Mouse (Mus musculus) lung, embryonic 16.5 days (tissue): Measurements from ENCODE around the gene Rilpl1. TPM values are rescaled to one million over a fixed set of nuclear protein-coding genes. Genes with fewer than 3 reads are reported as not detected.

Experiments used
- ATAC-seq: fragments of 200-750 bp; cut with Nextera tagmentation; 2 replicates; pipeline ENCODE4 v1.8.0; 2017; ENCODE audit warnings: low read depth, mild to moderate bottlenecking, moderate library complexity
- H3K27ac ChIP-seq: fragments of 300-500 bp; sonication (generic); 2 replicates; pipeline ENCODE4 v1.5.1; 2014; ENCODE audit warnings: mild to moderate bottlenecking, control low read depth, low read length
- H3K27me3 ChIP-seq: fragments of 300-500 bp; sonication (generic); 2 replicates; pipeline ENCODE4 v1.6.1; 2014; ENCODE audit warnings: low read depth, low read length, mixed read lengths; ENCODE audit not compliant: control insufficient read depth, insufficient read depth
- H3K36me3 ChIP-seq: fragments of 300-500 bp; sonication (generic); 2 replicates; pipeline ENCODE4 v1.6.1; 2014; ENCODE audit warnings: low read length; ENCODE audit not compliant: control insufficient read depth, insufficient read depth
- H3K4me1 ChIP-seq: fragments of 300-500 bp; sonication (generic); replicated peaks from 2 replicates; pipeline ENCODE4 v1.6.1; 2014; ENCODE audit warnings: low read length, mixed read lengths; ENCODE audit not compliant: control insufficient read depth, insufficient read depth
- H3K4me2 ChIP-seq: fragments of 300-500 bp; sonication (generic); 2 replicates; pipeline ENCODE4 v1.6.1; 2014; ENCODE audit warnings: low read depth, low read length, control low read depth
- H3K4me3 ChIP-seq: fragments of 300-500 bp; sonication (generic); 2 replicates; pipeline ENCODE4 v1.5.1; 2014; ENCODE audit warnings: mild to moderate bottlenecking, low read length, control low read depth
- H3K9ac ChIP-seq: fragments of 300-500 bp; sonication (generic); 2 replicates; pipeline ENCODE4 v1.6.1; 2014; ENCODE audit warnings: low read length, control low read depth
- H3K9me3 ChIP-seq: fragments of 300-500 bp; sonication (generic); 2 replicates; pipeline ENCODE4 v1.6.1; 2016; ENCODE audit warnings: low read length; ENCODE audit not compliant: control insufficient read depth
- WGBS: fragments of 180-500 bp; shearing (Covaris S2); extraction: QIAGEN DNeasy Blood & Tissue Kit; methylation state at CpG from one replicate; pipeline ENCODE4 v1.1.7; 2014; 5-methylcytosine and 5-hydroxymethylcytosine counted together
- polyA plus RNA-seq: library from polyadenylated mRNA; unstranded; fragments of >200 nt; fragmentation: Nextera tagmentation; extraction: Ambion mirVana; gene quantifications from 2 replicates; pipeline ENCODE4 v1.2.1, GENCODE M21; 2015

The Rilpl1 gene
- polyA plus RNA-seq, 1 experiment from 2014 or later, result 17.1 TPM

DNA sequence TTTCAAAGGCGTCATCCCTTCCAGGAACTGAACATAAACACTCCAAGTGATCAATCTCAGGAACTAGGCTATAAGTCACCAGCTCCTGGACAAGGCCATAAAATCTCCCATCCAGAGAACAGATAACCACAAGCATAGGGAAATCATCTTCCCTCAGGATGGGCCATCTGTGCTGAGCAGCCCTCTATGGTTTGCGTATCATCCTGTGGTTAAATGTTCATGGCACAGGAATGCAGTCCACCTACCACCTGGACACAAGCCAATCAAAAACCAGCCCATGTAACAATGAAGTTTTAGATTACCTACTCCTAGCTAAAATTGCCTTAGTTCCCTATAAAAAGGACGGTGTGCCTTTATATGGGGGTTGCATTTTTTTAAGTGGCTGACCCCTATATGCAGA is 42.3 kb downstream of the Rilpl1 start:
- H3K27me3 ChIP-seq, result no peaks in the 10 kb centered on the region
- no peak for ATAC-seq
- 82% methylated on average over 3 of the region's 3 CpGs for WGBS
- H3K4me1 ChIP-seq, result peaks cover 8% of the 10 kb centered on the region
- no peak overlapping the region for H3K4me2 ChIP-seq
- no peak overlapping the region for H3K27ac ChIP-seq
- peaks cover 16% of the 10 kb centered on the region for H3K36me3 ChIP-seq
- H3K9ac ChIP-seq, result no peak overlapping the region
- no peak overlapping the region for H3K4me3 ChIP-seq
- no peaks in the 10 kb centered on the region for H3K9me3 ChIP-seq

DNA sequence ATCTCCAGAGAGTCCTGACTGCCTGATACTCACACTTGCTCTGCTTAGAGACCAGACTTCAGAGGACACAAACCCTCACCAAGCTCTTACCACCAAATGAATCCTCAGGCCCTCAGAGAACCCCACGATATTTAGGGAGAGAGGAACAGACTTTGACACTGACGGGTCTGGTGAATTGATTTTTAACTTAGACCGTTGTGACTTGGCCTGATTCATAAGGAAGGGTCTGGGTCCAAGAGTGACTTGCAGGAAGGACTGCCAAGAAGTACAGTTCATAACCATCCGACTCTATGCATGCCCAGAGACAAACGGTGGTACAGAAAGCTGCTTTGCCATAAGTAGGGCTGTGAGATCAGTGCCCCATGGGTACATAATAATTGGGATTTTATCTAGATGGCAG is 45.5 kb downstream of the Rilpl1 start:
- H3K4me1 ChIP-seq, result peaks cover 8% of the 10 kb centered on the region
- no peak overlapping the region for H3K27ac ChIP-seq
- peaks cover 2% of the 10 kb centered on the region for H3K36me3 ChIP-seq
- H3K4me2 ChIP-seq, result no peak overlapping the region
- 90% methylated on average over 5 of the region's 5 CpGs for WGBS
- no peak overlapping the region for H3K4me3 ChIP-seq
- no peak for ATAC-seq
- no peaks in the 10 kb centered on the region for H3K27me3 ChIP-seq
- no peak overlapping the region for H3K9ac ChIP-seq
- no peaks in the 10 kb centered on the region for H3K9me3 ChIP-seq

DNA sequence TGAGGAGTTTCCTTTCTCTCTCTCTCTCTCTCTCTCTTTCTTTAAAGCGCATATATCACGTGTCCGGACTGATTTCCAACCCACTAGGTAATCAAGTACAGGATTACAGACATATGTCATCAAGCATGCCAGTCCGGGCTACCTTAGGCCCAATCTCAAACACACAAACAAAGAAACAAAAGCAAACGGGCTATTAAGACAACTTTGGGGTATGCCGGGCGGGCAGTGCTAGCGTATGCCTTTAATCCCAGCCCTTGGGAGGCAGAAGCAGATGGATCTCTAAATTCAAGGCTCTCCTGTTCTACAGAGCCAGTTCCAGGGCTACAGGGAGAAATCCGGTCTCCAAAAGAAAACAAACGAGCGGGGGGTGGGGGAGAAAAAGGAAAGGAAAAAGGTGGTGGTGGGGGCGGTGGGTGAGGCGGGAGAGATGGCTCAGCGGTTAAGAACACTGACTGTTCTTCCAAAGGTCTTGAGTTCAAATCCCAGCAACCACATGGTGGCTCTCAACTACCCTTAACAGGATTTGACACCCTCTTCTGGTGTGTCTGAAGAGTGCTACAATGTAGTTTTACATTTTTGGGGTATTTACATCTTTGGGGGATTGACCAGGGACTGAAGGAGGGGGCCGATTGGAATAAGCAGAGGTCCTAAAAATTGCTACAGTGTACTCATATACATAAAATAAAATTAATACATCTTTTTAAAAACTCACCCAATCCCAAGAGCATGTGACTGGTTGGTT is 47.4 kb downstream of the Rilpl1 start:
- 4% methylated on average over 15 of the region's 15 CpGs for WGBS
- peak; percentile 36 for ATAC-seq
- H3K9ac ChIP-seq, result peak overlapping the region; percentile 88

DNA sequence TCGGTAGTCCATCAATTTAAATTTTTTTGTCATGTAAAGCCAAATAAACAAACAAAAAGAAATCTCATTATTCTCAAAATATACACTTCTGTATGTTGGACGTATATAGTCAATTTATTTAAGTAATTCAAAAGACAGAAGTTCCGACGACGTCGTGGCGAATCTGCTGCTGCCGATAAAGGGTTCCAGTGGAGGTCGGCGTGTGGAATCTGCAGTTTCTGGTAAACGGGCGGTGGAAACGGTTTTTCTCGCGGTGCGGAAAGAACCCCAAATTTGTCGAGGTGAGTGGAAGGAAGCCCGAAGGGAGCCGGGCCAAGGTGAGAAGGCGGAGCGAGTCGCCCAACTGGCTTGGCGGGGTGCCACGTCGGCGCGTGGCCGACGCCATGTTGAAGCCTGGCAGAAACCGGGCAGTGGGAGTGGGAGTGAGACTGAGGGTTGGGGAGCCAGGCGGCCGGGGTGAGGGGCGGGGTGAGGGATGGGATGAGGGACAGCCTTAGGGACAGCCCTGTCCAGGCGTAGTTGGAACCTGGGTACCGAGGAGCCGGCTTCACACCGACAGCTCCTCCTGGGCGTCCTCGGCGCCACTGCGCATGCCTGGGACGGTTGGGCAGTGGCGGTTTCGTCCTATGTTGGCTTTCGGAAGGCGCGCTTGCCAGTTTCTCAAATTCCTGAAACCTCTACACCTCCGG is 48.1 kb downstream of the Rilpl1 start, which contains the start of gene Snrnp35:
Snrnp35 (plus strand) TSS at position 169 of the 689 bp plus-strand sequence.
- H3K36me3 ChIP-seq, result no peaks in the 10 kb centered on the region
- H3K9ac ChIP-seq, result peak within 1 kb of the TSS; percentile 88
- WGBS, result under 1% methylated on average over 48 of the region's 48 CpGs
- peak within 1 kb of the TSS; percentile 64 for H3K4me3 ChIP-seq
- peak within 1 kb of the TSS; percentile 84 for H3K4me2 ChIP-seq
- peak; percentile 94 for ATAC-seq
- no peaks in the 10 kb centered on the region for H3K27me3 ChIP-seq
- no peaks in the 10 kb centered on the region for H3K9me3 ChIP-seq
- H3K4me1 ChIP-seq, result peaks cover 11% of the 10 kb centered on the region
- peak within 1 kb of the TSS; percentile 97 for H3K27ac ChIP-seq

More for the DNA sequence above, 47.4 kb downstream of the Rilpl1 start:
- no peaks in the 10 kb centered on the region for H3K36me3 ChIP-seq
- peak overlapping the region; percentile 84 for H3K4me2 ChIP-seq
- H3K4me1 ChIP-seq, result peaks cover 8% of the 10 kb centered on the region
- H3K4me3 ChIP-seq, result peak overlapping the region; percentile 64
- H3K27ac ChIP-seq, result peak overlapping the region; percentile 97
- H3K9me3 ChIP-seq, result no peaks in the 10 kb centered on the region
- no peaks in the 10 kb centered on the region for H3K27me3 ChIP-seq

DNA sequence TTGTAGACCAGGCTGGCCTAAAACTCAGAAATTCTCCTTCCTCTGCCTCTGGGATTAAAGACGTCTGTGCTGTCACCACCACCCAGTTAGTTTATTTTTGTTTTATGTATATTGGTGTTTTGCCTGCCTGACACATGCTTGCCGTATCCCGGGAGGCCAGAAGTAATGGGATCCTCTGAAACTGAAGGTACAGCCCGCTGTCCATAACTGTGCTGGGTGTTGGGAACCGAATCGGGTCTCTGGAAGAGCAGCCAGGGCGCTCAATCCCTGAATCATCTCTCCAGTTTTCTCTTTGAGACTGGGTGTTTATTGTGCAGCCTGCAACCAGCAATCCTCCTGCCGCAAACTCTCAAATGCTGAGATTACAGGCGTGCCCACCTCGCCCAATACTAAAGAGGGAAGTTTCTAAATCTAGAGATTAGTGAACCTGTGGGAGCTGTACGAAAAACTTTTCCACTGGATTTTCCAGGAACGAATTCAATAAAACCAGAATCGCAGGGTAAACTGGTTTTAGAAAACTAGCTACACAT is 48.7 kb downstream of the Rilpl1 start:
- Histone ChIP-seq H3K4me2 (peak overlapping the region; percentile 84), H3K27me3 (no peaks in the 10 kb centered on the region), H3K4me1 (peaks cover 11% of the 10 kb centered on the region), H3K27ac (peak overlapping the region; percentile 97), H3K9me3 (no peaks in the 10 kb centered on the region), H3K9ac (peak overlapping the region; percentile 88), H3K4me3 (peak overlapping the region; percentile 64), H3K36me3 (no peaks in the 10 kb centered on the region)
- WGBS, result 1% methylated on average over 13 of the region's 13 CpGs
- ATAC-seq, result no peak

DNA sequence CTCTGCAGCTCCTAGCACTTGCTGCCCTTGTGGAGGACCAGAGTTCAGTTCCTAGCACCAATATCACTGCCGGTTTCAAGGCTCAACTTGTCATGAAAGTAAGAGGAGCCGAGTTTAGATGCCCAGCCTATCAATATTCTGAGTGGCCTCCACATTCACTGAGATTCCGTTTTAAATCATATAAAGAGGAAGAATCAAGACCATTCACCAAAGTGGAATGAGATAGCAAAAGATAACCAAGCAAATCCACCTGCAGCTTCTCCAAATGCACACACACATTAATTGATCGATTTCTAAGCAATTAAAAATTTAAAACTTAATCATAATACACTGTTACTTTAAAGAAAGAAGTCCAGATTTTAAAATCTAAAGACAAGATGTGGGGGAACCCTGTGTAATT is 49.5 kb downstream of the Rilpl1 start:
- no peak for ATAC-seq
- Histone ChIP-seq H3K4me3 (no peak overlapping the region), H3K4me1 (peaks cover 15% of the 10 kb centered on the region), H3K9me3 (no peaks in the 10 kb centered on the region), H3K27me3 (no peaks in the 10 kb centered on the region), H3K36me3 (no peaks in the 10 kb centered on the region), H3K4me2 (no peak overlapping the region), H3K9ac (no peak overlapping the region), H3K27ac (no peak overlapping the region)
- 85% methylated on average over 4 of the region's 4 CpGs for WGBS

DNA sequence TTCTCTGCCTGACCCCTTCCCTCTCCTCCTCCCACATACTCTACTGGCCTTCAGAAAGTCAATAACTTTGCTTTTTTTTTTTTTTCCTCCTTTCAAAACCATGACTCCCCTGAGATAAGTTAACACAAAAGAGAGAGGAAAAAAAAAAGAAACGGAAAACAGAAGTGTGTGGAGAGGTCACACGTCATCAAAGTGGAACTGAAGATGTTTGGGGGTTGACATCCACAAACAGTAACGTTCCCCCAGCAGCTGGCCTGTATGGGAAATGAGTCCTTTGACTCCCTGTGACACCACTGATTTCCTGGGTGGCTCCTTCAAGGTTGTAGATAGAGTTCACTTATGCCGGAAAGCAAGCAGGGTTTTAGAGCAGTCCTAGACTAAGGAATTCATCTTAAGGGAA is 51.1 kb downstream of the Rilpl1 start:
- Histone ChIP-seq H3K9ac (no peak overlapping the region), H3K4me2 (no peak overlapping the region), H3K27me3 (no peaks in the 10 kb centered on the region), H3K4me3 (no peak overlapping the region), H3K9me3 (no peaks in the 10 kb centered on the region), H3K36me3 (no peaks in the 10 kb centered on the region), H3K4me1 (peaks cover 18% of the 10 kb centered on the region), H3K27ac (no peak overlapping the region)
- ATAC-seq, result no peak
- 68% methylated on average over 4 of the region's 4 CpGs for WGBS

DNA sequence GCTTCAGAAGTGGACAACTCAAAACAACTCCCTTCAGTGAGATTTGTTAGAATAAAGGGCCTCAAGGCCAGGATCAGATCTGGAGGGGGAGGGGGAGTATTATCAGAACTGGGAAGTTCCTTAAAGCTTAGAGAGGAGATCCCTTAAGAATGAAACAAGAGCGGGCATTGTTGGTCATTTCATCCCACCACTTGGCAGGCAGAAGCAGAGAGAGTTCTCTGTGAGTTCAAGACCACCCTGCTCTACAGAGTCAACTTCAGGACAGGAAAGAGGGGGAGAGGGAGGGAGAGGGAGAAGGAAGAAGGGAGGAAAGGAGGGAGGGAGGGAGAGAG is 52.4 kb downstream of the Rilpl1 start:
- Histone ChIP-seq H3K4me3 (no peak overlapping the region), H3K36me3 (no peaks in the 10 kb centered on the region), H3K9ac (peak overlapping the region; percentile 44; the same call in 1 of the 2 replicates), H3K9me3 (no peaks in the 10 kb centered on the region), H3K4me1 (peaks cover 10% of the 10 kb centered on the region), H3K27ac (peak overlapping the region; percentile 51), H3K4me2 (no peak overlapping the region; the same call in 1 of the 2 replicates), H3K27me3 (no peaks in the 10 kb centered on the region)
- WGBS, result 61% methylated on average over 1 of the region's 1 CpGs
- ATAC-seq, result no peak

DNA sequence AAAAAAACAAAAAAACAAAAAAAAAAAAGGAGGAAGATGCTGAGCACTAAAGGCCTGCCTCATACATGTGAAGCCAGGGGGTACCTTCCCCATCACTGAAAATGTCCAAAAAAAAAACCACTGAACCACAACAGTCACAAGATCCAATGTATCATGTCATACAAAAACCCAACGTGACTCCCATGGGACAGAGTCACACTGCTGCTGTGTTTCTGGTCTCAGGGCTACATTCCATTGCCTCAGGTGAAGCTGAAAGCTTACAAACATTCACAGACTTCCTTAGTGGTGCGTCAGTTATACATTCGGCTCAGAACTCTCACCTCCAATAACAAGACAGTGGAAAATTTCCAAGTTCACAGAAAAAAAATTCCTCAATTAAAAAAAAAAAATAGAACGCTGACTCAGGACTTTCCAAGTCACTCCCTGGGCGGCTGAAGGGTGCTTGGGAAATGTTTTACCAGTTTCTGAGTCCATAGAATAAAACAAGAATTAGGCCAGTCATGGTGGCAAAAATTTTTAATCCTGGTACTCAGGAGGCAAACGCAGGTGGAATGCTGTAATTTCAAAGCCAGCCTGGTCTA is 60.5 kb downstream of the Rilpl1 start:
- H3K27ac ChIP-seq, result no peak overlapping the region
- H3K4me3 ChIP-seq, result no peak overlapping the region
- peaks cover 11% of the 10 kb centered on the region; the same call in 1 of the 2 replicates for H3K36me3 ChIP-seq
- H3K27me3 ChIP-seq, result no peaks in the 10 kb centered on the region
- 66% methylated on average over 6 of the region's 6 CpGs for WGBS
- H3K9me3 ChIP-seq, result no peaks in the 10 kb centered on the region
- no peak overlapping the region for H3K4me2 ChIP-seq
- H3K9ac ChIP-seq, result no peak overlapping the region
- ATAC-seq, result no peak
- no peaks in the 10 kb centered on the region for H3K4me1 ChIP-seq
